Mouse (Mus musculus): ENCODE results near the gene Gdap1l1.
"Not testable (repeated sequence)": the region's sequence is repeated elsewhere in the genome, so short reads cannot be mapped to it uniquely, and the experiment has no call there.

Gene Gdap1l1

GRCm38 (mm10) chr2:163424597-163424996 lies 13.7 kb upstream of the Gdap1l1 start, which contains the start of gene Oser1:
Gene Oser1, minus strand, starts transcription at chr2:163424697.
- DNase-seq, result no peak

GRCm38 (mm10) chr2:163428346-163429011 lies 9.8 kb upstream of the Gdap1l1 start:
- peak; percentile 63 for DNase-seq

- peak; percentile 38 for DNase-seq
These were observed 7.0 kb upstream of the Gdap1l1 start for GRCm38 (mm10) chr2:163431289-163431688.

GRCm38 (mm10) chr2:163433971-163434370 lies 4.3 kb upstream of the Gdap1l1 start:
- DNase-seq, result no peak

- no peak for DNase-seq
These were observed 476 bp upstream of the Gdap1l1 start for GRCm38 (mm10) chr2:163437800-163438199.

- DNase-seq, result peak; percentile 27
These were observed 559 bp downstream of the Gdap1l1 start for GRCm38 (mm10) chr2:163438619-163439451.

GRCm38 (mm10) chr2:163439488-163439887 lies 1.2 kb downstream of the Gdap1l1 start:
- DNase-seq, result no peak

GRCm38 (mm10) chr2:163443543-163443942 lies 5.3 kb downstream of the Gdap1l1 start:
- no peak for DNase-seq

- no peak for DNase-seq
These were observed 5.7 kb downstream of the Gdap1l1 start for GRCm38 (mm10) chr2:163444017-163444416.

- no peak for DNase-seq
These were observed 9.1 kb downstream of the Gdap1l1 start for GRCm38 (mm10) chr2:163447375-163447774.

GRCm38 (mm10) chr2:163449276-163449675 lies 11.0 kb downstream of the Gdap1l1 start:
- DNase-seq, result no peak

GRCm38 (mm10) chr2:163450668-163451295 lies 12.5 kb downstream of the Gdap1l1 start:
- no peak for DNase-seq

GRCm38 (mm10) chr2:163452738-163453137 lies 14.5 kb downstream of the Gdap1l1 start:
- DNase-seq, result peak; percentile 55

GRCm38 (mm10) chr2:163453378-163453777 lies 15.1 kb downstream of the Gdap1l1 start:
- no peak for DNase-seq

GRCm38 (mm10) chr2:163458539-163459265 lies 20.4 kb downstream of the Gdap1l1 start:
- DNase-seq, result no peak

GRCm38 (mm10) chr2:163459380-163459779 lies 21.1 kb downstream of the Gdap1l1 start:
- no peak for DNase-seq

- no peak for DNase-seq
These were observed 22.3 kb downstream of the Gdap1l1 start for GRCm38 (mm10) chr2:163460622-163461021.

GRCm38 (mm10) chr2:163461307-163461706 lies 23.0 kb downstream of the Gdap1l1 start:
- DNase-seq, result not testable (repeated sequence)

- no peak for DNase-seq
These were observed 24.1 kb downstream of the Gdap1l1 start for GRCm38 (mm10) chr2:163462386-163462785.

GRCm38 (mm10) chr2:163462801-163463200 lies 24.5 kb downstream of the Gdap1l1 start:
- no peak for DNase-seq

GRCm38 (mm10) chr2:163463251-163463769 lies 25.0 kb downstream of the Gdap1l1 start:
- DNase-seq, result no peak

GRCm38 (mm10) chr2:163463998-163464397 lies 25.7 kb downstream of the Gdap1l1 start:
- no peak for DNase-seq

- DNase-seq, result peak; percentile 41
These were observed 26.3 kb downstream of the Gdap1l1 start for GRCm38 (mm10) chr2:163464562-163464961.

All from lung, postnatal 36 days (tissue).